Mouse (Mus musculus) heart, postnatal 0 days (tissue): ENCODE results near the gene Cdh24. TPM values are rescaled to one million over a fixed set of nuclear protein-coding genes. Genes with fewer than 3 reads are reported as not detected.

Experiments used
- ATAC-seq: fragments of 200-750 bp; cut with Nextera tagmentation; 2 replicates; pipeline ENCODE4 v1.8.0; 2017; ENCODE audit warnings: low read depth, moderate number of reproducible peaks, moderate library complexity; ENCODE audit not compliant: insufficient read depth
- DNase-seq: peaks from one replicate; pipeline ENCODE4 v3.0.0-alpha.2; 2016; ENCODE audit warnings: low spot score
- H3K27ac ChIP-seq: fragments of 300-500 bp; sonication (generic); 2 replicates; pipeline ENCODE4 v1.5.1; 2014; ENCODE audit warnings: low read depth, mild to moderate bottlenecking
- H3K27me3 ChIP-seq: fragments of 300-500 bp; sonication (generic); 2 replicates; pipeline ENCODE4 v1.6.1; 2014; ENCODE audit warnings: low read length, mixed read lengths; ENCODE audit not compliant: control insufficient read depth, insufficient read depth
- H3K36me3 ChIP-seq: fragments of 300-500 bp; sonication (generic); replicated peaks from 2 replicates; pipeline ENCODE4 v1.6.1; 2014; ENCODE audit warnings: low read length, mixed read lengths; ENCODE audit not compliant: control insufficient read depth, insufficient read depth
- H3K4me1 ChIP-seq: fragments of 300-500 bp; sonication (generic); 2 replicates; pipeline ENCODE4 v1.6.1; 2014; ENCODE audit warnings: antibody characterized with exemption; ENCODE audit not compliant: control insufficient read depth, insufficient read depth
- H3K4me2 ChIP-seq: fragments of 300-500 bp; sonication (generic); 2 replicates; pipeline ENCODE4 v1.6.1; 2014; ENCODE audit warnings: low read depth, mild to moderate bottlenecking, low read length, moderate library complexity
- H3K4me3 ChIP-seq: fragments of 300-500 bp; sonication (generic); 2 replicates; pipeline ENCODE4 v1.5.1; 2014; ENCODE audit warnings: low read depth, low read length
- H3K9ac ChIP-seq: fragments of 300-500 bp; sonication (generic); replicated peaks from 2 replicates; pipeline ENCODE4 v1.6.1; 2014; ENCODE audit warnings: low read depth, low read length, mixed read lengths
- H3K9me3 ChIP-seq: fragments of 300-500 bp; sonication (generic); replicated peaks from 2 replicates; pipeline ENCODE4 v1.6.1; 2016; ENCODE audit warnings: low read length; ENCODE audit not compliant: control insufficient read depth
- CTCF ChIP-seq: IDR thresholded peaks from 2 replicates; pipeline ENCODE4 v1.5.1; 2016; ENCODE audit warnings: antibody characterized with exemption, control low read depth, low read depth
- EP300 ChIP-seq: IDR thresholded peaks from 2 replicates; pipeline ENCODE4 v1.6.1; 2016; ENCODE audit warnings: antibody characterized with exemption, low read depth
- WGBS: fragments of 180-500 bp; shearing (Covaris S2); extraction: QIAGEN DNeasy Blood & Tissue Kit; methylation state at CpG from one replicate; pipeline ENCODE4 v1.1.7; 2014; 5-methylcytosine and 5-hydroxymethylcytosine counted together
- polyA plus RNA-seq: library from polyadenylated mRNA; unstranded; fragments of >200 nt; fragmentation: Nextera tagmentation; extraction: Ambion mirVana; gene quantifications from 2 replicates; pipeline ENCODE4 v1.2.1, GENCODE M21; 2015
- total RNA-seq: library from RNA; depleted of rRNA; stranded (reverse); fragments of >200 nt; gene quantifications from 2 replicates; pipeline ENCODE4 v1.2.3, GENCODE M21; 2014; ENCODE audit warnings: low replicate concordance

Gene Cdh24
- total and polyA plus RNA-seq, 2 experiments from 2014 or later: 0.41 to 6.2 TPM

GRCm38 (mm10) chr14:54647900-54648299, 6.7 kb upstream of the Cdh24 start:
- no peak overlapping the region for H3K4me2 ChIP-seq
- WGBS: 76% methylated on average over 4 of the region's 4 CpGs
- H3K36me3 ChIP-seq: peaks cover 85% of the 10 kb centered on the region
- DNase-seq (no peak), ATAC-seq (no peak)
- no peak overlapping the region for H3K9ac ChIP-seq
- no peaks in the 10 kb centered on the region for H3K27me3 ChIP-seq
- no peak overlapping the region for H3K27ac ChIP-seq
- H3K4me3 ChIP-seq: no peak overlapping the region
- H3K4me1 ChIP-seq: peaks cover 4% of the 10 kb centered on the region
- TF ChIP-seq CTCF: no peak
- TF ChIP-seq EP300: no peak
- no peaks in the 10 kb centered on the region for H3K9me3 ChIP-seq

GRCm38 (mm10) chr14:54646898-54647636, 5.9 kb upstream of the Cdh24 start:
- Histone ChIP-seq H3K4me1 (no peaks in the 10 kb centered on the region), H3K36me3 (peaks cover 93% of the 10 kb centered on the region), H3K4me2 (no peak overlapping the region), H3K4me3 (no peak overlapping the region), H3K27ac (no peak overlapping the region), H3K9ac (no peak overlapping the region), H3K27me3 (no peaks in the 10 kb centered on the region), H3K9me3 (no peaks in the 10 kb centered on the region)
- no peak for DNase-seq
- no peak for TF ChIP-seq EP300
- TF ChIP-seq CTCF: peak; percentile 49
- ATAC-seq: no peak
- WGBS: 91% methylated on average over 8 of the region's 8 CpGs

- H3K4me1 ChIP-seq: no peaks in the 10 kb centered on the region
- TF ChIP-seq EP300 (no peak), CTCF (no peak)
- DNase-seq: no peak
- H3K9me3 ChIP-seq: no peaks in the 10 kb centered on the region
- WGBS: 90% methylated on average over 17 of the region's 17 CpGs
- H3K4me3 ChIP-seq: no peak overlapping the region
- H3K27me3 ChIP-seq: no peaks in the 10 kb centered on the region
- H3K9ac ChIP-seq: no peak overlapping the region
- H3K36me3 ChIP-seq: peaks cover 90% of the 10 kb centered on the region
- no peak overlapping the region for H3K4me2 ChIP-seq
- ATAC-seq: no peak
- no peak overlapping the region for H3K27ac ChIP-seq
These were observed 5.3 kb upstream of the Cdh24 start for GRCm38 (mm10) chr14:54646455-54646854.

DNA sequence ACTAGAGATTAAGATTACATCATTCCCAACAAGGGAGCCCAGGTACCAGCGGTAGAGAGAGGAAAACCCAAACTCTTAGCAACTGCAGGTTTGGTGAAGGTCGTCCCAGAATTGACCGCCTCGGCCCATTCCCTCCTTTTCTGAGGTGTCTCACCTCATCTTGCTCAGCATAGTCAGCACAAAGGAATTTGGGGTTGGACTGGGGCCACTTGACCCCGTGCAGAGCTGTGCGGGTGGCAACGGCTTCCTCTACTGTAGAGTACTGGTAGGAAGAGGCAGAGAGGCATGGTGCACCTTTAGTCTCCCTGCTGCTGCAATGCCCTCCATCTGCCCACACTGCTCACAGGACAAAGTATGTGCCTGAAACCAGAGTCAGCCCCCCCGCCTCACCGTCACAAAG, 3.1 kb upstream of the Cdh24 start:
- H3K9ac ChIP-seq: no peak overlapping the region
- WGBS: 68% methylated on average over 9 of the region's 9 CpGs

GRCm38 (mm10) chr14:54643011-54643410, 1.8 kb upstream of the Cdh24 start:
- DNase-seq: no peak
- no peaks in the 10 kb centered on the region for H3K27me3 ChIP-seq
- no peak for TF ChIP-seq EP300
- TF ChIP-seq CTCF: no peak
- no peak overlapping the region for H3K4me2 ChIP-seq
- 83% methylated on average over 2 of the region's 2 CpGs for WGBS
- no peak overlapping the region for H3K9ac ChIP-seq
- peaks cover 60% of the 10 kb centered on the region for H3K36me3 ChIP-seq
- H3K27ac ChIP-seq: no peak overlapping the region
- H3K4me1 ChIP-seq: no peaks in the 10 kb centered on the region
- no peak overlapping the region for H3K4me3 ChIP-seq
- no peaks in the 10 kb centered on the region for H3K9me3 ChIP-seq
- no peak for ATAC-seq

More for the DNA sequence above, 3.1 kb upstream of the Cdh24 start:
- Histone ChIP-seq H3K27ac (no peak overlapping the region), H3K4me3 (no peak overlapping the region), H3K36me3 (peaks cover 72% of the 10 kb centered on the region), H3K4me1 (no peaks in the 10 kb centered on the region), H3K27me3 (no peaks in the 10 kb centered on the region), H3K4me2 (no peak overlapping the region), H3K9me3 (no peaks in the 10 kb centered on the region)
- DNase-seq (no peak), ATAC-seq (no peak)
- no peak for TF ChIP-seq EP300
